Mouse (Mus musculus) kidney, postnatal 25 days (tissue): ENCODE results near the gene Ybx2.
"Not testable (repeated sequence)": the region's sequence is repeated elsewhere in the genome, so short reads cannot be mapped to it uniquely, and the experiment has no call there.

Experiments
- DNase-seq, 2 experiments: peaks; one replicate each; pipeline ENCODE4 v3.0.0; 2021; ENCODE audit warnings: mixed read lengths in 2 of 2

The Ybx2 gene

DNA sequence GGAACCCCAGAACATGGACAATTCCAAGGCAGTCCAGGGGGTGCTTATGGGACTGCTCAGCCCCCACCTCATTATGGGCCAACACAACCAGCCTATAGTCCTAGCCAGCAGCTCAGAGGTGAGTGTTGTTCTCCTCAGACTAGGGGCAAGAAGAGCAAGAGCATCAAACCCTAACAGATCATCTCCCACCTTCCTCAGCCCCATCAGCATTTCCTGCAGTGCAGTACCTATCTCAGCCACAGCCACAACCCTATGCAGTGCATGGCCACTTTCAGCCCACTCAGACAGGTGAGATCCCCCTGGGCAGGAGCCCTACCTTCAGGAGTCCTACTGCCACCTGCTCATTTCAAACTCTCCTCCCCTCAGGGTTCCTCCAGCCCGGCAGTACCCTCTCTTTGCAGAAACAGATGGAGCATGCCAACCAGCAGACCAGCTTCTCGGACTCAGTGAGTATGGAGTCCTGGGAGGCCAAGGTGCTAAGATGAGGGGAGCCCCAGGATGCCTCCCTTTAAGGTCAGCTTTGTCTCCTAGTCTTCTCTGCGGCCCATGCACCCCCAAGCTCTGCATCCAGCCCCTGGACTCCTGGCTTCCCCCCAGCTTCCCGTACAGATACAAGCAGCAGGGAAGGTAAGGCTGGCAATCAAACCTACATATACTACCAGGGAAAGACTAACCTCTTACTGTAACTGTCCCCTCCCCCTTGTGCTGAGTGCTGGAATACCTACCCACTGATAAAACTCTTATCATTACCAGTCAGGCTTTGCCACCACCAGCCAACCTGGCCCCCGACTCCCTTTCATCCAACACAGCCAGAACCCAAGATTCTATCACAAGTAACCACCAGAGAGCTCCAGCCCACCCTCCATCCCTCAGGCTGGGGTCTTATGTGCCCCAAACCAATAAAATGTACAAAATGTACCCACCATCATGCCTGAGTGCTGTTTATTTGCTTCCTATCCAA lies 19.6 kb upstream of the Ybx2 start:
- DNase-seq = no peak

DNA sequence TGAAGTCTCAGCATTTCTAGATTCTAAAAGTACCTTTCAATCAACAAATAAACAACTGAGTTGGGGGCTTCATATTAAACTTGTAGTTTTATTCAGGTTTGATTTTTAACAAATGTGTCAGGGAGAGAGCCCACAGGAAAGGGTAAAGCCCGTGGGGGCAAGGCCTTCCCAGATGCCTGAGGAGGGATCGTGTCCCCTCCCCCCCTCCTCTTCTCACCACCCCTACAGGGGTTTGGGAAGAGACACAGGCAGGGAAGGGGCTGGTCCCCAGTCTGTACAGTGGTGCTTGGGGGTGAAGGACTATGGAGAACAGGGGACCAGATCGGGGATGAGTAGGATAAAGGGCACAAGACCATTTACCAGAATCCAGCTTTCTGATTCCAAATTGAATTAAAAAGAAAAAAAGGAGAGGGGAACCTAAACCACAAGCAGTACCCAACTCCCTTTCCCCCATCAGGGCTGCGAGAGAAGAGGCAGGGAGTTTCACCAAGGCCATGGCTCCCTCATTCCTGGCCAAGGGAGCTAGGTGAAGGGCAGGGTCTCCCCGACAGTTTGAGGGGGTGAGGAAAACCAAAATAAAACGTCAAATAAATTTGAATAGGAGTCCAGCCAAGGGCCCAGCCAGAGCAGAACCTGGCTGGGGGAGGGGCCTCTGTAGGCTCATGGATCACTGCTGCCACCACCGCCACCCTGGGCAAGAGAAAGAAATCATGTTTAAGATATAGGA lies 18.8 kb upstream of the Ybx2 start:
- DNase-seq = not testable (repeated sequence)

DNA sequence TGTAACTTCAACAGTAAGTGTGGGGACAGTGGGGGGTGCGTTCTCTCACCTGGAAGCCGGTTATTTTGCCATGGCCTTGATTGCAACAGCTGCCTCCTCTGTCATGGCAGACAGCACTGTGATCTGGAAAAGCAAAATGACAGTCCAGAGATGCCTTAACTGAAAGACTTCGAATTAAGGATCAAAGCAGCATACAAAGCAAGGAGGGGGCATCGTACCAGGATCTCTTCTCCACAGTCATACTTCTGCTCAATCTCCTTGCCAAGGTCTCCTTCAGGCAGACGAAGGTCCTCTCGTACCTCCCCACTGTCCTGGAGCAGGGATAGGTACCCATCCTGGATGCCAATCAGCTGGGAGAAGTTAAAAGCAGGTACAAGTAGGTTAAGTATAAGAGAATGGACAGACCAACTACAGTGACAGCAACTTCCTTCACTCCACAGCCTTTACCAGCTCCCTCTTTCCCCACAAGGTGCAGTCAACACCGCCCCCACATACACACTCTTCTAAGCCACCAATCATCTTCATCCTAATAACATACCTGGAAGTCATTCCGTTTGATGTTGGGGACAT lies 18.1 kb upstream of the Ybx2 start:
- no peak for DNase-seq

DNA sequence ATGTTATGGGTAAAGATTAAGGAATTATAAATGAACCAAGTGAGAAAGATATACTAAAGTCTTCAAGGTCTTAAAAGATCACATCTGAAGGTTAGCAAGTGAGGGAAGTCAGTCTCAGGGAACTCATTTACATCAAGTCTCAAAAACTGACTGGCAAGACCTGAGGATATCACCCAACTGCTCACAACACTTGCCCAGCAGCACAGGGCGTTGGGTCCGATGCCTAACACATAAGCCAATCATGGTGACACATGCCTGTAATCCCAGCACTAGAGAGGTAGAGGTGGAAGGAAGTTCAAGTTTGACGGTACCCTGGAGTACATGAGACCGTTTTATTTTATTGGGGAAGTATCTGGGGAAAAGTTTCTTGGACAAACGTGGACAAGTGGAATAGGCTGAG lies 17.5 kb upstream of the Ybx2 start:
- DNase-seq = no peak

DNA sequence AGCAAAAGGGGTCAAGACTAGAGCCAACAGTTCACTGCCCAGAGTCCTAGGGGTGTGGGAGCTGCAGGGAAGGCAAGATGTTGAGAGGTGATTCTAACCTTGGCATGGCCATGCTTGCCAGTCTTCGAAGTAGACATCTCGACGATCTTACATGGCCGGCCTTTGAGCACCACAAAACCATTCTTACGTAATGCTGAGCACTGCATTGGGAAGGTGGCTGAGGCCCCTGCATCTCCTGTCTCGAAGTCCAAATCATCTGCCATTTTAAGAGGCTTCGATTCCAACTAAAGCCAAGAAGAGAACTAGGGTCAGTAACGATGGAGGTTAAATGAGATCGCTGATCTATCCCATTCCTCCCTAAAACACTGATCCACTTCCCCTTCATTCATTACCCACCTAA lies 16.5 kb upstream of the Ybx2 start:
- no peak for DNase-seq

DNA sequence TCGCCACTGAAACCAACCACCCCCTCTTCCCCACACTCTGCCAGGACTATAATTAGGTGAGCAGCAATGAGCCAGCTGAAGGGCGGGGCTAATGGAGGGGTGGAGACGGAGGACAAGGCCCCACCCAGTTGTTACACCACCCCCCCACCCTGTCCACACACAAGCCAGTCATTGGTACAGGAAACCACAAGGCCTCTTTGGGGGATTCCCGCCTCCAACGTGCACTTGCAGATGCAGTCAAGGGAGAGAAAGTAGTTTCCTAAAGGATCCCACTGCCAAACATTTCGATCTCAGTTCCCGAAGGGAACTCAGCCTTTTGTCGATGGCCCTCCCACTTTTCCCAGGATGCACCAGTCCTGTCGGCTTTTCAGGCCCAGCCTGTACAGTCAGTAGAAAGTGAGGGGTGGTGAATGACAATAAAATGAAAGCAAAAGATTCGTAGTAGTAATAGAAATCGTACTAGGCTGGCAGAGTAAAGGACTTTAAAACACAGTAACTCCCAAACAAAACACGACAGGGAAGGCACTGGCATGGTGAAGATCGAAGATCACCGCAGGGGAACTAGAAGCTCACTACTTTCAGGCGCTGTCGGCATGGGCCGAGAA lies 15.8 kb upstream of the Ybx2 start:
- peak; percentile 90 to 94 for DNase-seq

DNA sequence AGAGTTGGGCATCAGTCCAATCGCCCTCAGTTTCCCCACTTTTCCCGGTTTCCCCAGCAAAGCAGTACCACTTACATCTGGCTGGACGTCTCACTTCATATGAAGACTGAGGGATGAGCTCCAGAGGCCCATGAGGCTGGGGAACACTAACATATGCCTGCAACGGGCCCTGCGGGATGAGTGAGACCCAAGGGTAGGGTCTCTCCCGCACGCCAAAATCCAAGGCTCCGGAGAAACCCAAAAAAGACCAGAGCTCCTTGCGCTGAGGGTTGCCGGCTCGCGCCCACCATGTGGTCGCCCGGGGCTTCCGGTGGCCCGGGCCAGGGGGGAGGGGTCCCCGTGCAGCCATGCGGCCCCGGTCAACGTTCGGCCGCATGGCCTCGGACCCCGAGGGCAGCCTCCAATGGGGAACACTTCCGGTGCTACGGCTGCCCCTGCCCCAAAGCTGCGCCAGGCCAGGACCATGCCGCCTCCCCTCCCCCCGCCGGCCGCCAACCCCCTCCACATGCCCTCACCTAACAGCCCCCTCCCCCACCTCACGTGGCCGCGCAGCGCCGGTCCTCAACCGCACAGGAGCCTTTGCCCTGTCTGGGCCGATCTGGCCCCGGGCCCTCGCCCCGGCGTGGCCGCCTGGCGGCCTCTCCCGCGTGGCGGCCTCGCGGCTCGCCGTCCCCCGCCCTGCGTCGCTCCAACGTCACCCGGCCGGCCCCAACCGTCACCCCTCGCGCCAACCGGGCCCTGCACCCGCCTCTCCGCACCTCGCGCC lies 15.1 kb upstream of the Ybx2 start:
- DNase-seq = peak; percentile 62 to 90

DNA sequence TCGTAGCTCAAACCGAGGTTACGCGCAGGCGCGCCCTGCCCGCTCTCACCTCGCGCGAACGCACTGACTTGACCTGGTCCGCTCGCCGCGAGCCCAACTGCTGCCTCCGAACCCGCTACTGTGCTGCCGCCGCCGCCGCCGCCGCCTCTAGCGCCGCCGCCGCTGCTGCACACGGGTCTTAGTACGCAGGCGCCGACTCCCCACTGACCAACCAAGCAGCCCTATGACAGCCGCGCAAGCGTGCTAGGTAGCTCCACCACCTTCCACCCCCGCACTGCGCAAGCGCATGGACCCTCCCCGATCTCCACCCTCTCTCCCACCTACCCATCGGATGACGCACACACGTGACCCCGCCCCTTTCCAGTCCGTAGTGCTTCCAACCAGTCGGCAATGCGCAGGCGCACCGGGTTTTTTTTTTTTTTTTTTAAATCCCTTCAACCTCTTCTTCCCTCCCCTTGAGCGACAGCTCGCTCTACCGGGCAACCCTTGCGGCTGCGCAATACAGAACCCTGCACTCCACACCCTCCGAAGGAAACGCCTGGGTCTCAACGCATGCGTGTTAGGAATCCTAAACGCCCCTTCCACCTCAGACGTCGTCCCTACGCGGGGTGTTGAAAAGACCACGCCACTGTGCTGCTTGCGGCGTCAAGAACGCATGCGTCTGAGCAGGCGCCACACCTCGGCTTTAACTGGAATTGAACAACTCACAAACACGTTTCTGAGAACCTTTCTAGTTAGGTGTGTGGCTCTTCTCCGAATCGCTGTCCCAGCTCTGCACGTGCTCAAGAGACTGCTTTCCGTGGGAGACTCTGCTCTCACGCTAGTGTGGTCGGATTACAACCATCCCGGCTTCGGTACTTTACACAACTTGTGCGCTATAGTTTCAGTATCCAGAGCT lies 14.2 kb upstream of the Ybx2 start, which contains the start of gene Eif5a:
Eif5a (minus strand) TSS at position 845 of the 898 bp plus-strand sequence.
- peak; percentile 100 for DNase-seq

DNA sequence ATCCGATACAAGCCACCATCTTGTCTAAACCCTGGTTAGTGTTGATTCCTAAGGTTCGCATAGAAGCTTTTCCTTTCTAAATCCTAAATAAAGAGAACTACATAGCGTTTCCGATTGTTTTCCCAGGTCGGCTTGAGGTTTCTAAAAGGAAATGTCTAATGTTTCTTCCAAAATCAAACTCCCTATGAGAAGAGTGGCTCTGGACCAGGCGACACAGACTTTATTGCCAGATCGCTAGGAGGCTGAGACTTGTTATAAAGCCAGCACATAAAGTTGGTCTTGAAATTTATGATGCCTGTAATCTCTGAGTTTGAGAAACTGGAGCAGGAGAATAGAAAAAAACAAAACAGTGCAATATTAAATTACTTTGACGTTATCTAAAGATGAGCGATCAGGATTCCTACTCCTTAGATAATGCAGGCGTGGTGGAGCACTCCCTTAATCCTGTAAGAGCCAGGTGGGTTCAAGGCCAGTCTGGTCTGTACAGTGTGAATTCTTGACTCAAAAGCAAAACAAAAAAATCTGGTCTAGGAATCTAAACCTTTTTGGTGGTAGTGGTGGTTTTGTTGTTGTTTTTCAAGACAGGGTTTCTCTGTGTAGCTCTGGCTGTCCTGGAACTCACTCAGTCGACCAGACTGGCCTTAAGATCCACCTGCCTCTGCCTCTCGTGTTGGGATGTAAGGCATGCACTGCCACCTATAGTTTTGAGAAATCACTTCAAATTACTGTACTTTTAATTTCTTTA lies 13.4 kb upstream of the Ybx2 start:
- DNase-seq = no peak

DNA sequence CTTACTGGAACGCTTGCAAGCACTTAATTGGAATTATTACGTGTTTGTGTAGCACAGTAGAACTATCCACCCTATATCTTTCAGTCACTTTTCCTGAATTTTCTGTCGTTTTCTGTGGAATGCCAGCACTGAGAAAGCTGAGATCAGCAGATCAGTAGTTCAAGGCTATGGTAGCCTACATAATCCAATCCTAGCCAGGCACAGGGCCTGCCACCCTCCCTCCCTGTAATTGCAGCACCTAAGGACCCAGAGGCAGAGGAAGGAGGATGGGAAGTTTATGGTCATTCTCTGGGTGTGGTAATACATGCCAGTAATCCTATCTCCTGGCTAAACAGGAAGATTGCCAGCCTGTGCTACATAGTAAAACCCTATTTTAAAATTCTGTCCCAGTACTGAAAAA lies 12.8 kb upstream of the Ybx2 start:
- no peak for DNase-seq

DNA sequence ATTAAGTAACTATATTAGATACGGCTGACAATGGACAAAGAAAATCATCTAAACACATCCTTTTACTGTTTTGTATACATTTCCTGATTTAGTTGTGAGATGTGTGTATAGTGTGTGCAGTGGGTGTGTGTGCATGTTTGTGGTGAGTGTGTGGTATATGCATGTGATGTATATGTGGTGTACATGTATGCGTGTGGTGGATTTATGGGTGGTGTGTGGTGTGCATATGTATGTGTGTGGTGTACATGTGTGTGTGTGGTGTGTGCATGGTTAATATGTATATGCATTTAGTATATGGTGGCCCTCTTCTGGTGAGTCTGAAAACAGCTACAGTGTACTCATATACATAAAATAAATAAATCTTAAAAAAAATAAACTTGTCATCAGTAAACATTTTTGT lies 8.1 kb upstream of the Ybx2 start:
- DNase-seq = no peak

DNA sequence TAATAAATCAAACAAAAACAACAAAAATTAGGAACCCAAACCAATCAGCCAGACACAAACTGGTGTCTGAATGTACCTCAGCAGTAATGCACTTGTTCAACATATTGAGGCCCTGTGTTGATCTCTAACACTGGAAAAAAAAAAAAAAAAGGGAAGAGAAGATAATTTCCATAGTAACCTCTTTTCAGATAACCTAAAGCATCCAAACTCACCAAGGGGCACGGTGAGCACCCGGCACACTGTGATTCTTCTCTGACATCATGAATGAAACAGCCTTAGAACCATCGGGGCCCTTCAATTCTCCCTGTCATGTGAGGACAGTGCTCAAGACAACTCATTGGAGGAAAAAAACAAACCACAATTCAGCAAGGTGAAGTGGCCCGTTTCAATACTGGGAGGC lies 5.9 kb upstream of the Ybx2 start:
- DNase-seq = no peak

DNA sequence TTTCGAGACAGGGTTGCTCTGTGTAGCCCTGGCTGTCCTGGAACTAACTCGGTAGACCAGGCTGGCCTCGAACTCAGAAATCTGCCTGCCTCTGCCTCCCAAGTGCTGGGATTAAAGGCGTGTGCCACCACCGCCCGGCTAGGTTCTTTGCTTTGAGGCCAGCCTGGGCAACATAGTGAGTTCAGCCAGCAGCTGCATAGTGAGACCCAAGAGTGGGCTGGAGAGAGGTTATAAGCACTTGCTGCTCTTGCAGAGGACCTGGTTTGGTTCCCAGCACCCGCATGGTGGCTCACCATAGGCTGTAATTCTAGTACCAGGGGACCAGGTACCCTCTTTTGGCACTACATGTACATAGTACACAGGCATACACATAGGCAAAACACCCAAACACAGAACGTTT lies 5.4 kb upstream of the Ybx2 start:
- not testable (repeated sequence) for DNase-seq

DNA sequence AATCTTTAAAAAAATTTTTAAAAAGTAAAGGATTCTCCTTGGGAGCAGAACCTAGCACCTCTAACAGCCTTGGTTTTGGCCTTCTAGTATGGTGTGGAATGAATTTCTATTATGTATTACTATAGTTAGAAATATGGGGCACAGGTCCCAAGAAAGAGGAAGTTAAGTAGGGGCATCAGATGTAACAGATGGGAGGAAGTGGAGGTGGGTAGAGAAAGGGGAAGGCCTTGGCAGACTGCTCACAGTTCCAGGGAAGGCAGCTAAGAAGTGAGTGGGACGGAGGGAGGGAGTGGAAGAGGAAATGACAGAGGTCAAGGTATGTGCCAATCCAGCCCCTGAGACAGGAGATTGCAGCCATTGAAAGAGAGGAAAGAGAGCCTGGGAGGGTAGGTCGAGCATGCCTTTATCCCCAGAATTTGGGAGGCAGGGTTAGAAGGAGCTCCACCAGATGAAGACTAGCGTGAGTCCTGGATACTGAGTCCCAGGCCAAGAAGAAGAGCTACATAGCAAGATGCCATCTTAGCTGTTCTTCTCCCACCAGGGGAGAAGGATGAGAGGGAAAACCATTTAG lies 4.5 kb upstream of the Ybx2 start:
- DNase-seq = no peak

DNA sequence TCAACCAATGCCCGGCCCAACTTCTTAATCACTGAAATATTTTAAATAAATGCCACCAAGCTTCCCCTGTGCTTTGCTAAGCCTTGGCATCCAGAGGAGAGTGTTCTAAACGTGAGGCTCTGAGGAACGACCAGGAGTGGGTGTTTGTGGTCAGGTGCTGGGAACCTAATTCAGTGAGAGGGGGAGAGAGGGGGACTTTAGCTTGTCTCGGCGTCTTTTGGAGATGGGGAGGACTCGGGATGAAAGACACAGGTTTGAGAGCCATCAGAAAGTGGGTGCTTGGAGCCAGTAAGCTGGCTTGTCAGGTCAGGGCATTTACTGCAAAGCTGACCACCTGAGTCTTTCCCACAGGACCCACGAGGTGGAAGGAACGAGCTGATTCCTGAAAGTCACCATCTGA lies 3.8 kb upstream of the Ybx2 start:
- DNase-seq = no peak

DNA sequence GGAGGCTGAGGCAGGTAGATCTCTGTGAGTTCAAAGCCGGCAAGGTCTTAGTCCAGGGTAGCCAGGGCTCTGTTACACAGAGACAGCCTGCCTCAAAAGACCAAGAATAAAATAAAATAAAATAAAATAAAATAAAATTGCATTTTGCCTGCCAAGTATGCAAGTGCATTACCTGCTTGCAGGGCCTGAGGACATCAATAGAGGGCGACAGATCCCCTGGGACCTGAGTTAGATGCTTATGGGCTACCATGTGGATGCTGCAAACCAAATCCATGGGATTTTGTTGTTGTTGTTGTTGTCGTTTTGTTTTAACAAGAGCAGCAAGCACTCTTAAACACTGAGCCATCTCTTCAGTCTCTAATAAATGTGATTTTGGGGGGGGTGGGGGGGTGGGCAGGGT lies 3.3 kb upstream of the Ybx2 start:
- DNase-seq = peak in 1 of 2 experiments; percentile 42

DNA sequence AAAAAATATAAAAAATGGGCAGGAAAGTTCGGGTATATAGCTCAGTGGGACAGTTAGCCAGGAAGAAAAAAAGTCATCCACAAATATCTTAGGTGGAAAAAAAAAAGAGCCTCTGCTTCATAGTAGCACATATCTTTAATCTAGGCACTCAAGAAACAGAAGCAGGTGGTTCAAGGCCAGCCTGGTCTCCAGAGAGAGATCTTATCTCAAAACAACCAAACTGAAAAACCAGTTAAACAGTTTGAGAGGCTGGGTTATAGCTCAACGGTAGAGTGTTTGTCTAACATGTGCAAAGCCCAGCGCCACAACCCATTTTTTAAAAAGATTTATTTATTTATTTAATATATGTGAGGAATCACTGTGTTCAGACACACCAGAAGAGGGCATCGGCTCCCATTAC lies 2.5 kb upstream of the Ybx2 start:
- DNase-seq = no peak

DNA sequence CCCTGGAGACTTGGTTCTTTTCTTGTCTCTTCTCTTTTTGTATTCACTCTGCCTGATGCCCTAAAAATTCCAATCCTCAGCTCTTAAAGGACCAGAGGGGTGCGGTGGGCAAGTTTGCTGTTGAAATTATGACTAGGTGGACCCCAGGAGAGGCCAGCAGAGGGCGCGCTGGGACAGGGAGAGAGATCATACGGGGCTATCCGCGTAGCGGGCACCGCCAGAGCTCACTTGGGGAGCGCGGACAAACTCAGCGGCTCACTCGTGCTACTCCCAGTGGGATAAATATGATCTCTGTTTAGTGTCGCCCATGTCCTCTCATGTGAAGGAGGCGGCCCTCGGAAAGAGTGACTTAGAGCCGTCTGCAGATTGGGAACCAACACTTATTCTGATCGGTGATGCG lies 1.4 kb upstream of the Ybx2 start:
- DNase-seq = peak; percentile 92 to 94

DNA sequence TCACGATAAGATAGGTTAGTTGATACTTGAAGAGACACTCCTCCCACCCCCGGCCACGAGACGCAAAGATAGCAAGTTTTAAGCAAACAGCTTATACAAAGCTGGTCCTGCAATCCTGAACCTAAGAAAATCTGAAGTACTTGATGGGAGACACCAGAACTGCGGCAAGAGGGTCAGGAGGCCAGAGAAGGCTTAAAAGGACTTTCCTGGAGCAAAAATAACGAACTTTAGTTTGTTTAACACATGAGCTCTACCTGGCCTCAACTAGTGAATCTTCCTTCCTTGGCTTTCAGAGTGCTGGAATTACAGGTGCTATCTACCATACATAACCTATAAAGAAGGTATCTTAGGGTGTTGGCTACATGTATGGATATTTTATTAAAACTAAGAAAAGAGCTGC lies 915 bp upstream of the Ybx2 start:
- DNase-seq = no peak

DNA sequence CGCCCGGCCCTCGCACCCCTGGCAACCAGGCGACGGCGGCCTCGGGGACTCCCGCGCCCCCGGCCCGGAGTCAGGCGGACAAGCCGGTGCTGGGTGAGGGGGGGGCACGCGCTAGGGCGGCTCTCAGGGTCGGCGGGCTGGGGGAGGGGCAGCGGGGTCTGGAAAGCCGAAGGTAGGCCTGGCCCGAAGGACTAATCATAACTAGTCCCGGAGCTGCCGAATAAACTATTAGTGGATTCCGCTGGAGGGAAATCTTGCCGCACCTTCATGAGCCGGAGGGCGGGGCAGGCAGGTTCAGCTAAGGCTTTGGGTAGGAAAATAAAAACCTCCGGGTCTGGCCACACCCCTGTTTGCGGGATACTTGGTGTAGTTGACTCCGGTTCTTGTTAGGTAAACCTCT lies 560 bp downstream of the Ybx2 start:
- peak; percentile 52 to 75 for DNase-seq
